Comparison of ENCODE assay signal across 10 mouse cellular contexts in genomic region chr1:35823981-35824880, GRCm38 (mm10).
A peak's percentile ranks its signal among the peaks of the same experiment; 100 is the strongest.
DNase-seq lines count a peak whose midpoint lies in the region; ATAC-seq and TF ChIP-seq lines count a peak whose summit lies in the region.
"Had no signal": no experiment of that assay in that cellular context is flagged by ENCODE, and none has a peak within 500 bp of the region (broad histone marks: within the 10 kb centered on the region; RNA-seq: fewer than 3 reads in every experiment).

No protein-coding gene starts in this region.

- H3K27me3 ChIP-seq in forebrain, embryonic 13.5 days, result no peaks in the 10 kb centered on the region
- no peaks in the 10 kb centered on the region for H3K27me3 ChIP-seq in forebrain, embryonic 11.5 days (ENCODE audit: control insufficient read depth, insufficient read depth, low read length)
- H3K27me3 ChIP-seq in liver, embryonic 11.5 days (replicated peaks; ENCODE audit: control insufficient read depth, insufficient read depth, low read length), result no peaks in the 10 kb centered on the region
- no peaks in the 10 kb centered on the region for H3K27me3 ChIP-seq in liver, embryonic 12.5 days (replicated peaks)
- H3K27me3 ChIP-seq in heart, postnatal 0 days (ENCODE audit: control insufficient read depth, insufficient read depth, low read length), result no peaks in the 10 kb centered on the region
- H3K27me3 ChIP-seq in kidney, embryonic 14.5 days (ENCODE audit: control insufficient read depth, insufficient read depth, low read length), result no peaks in the 10 kb centered on the region
- H3K27me3 ChIP-seq: limb, embryonic 15.5 days; midbrain, embryonic 12.5 days had no signal

- H3K9ac ChIP-seq in forebrain, embryonic 13.5 days, result no peak overlapping the region
- H3K9ac ChIP-seq in forebrain, embryonic 11.5 days (ENCODE audit: low read length), result no peak overlapping the region
- H3K9ac ChIP-seq in liver, embryonic 11.5 days (ENCODE audit: low read depth, low read length), result no peak overlapping the region
- no peak overlapping the region for H3K9ac ChIP-seq in liver, embryonic 12.5 days
- no peak overlapping the region for H3K9ac ChIP-seq in heart, postnatal 0 days (replicated peaks; ENCODE audit: low read depth, low read length)
- no peak overlapping the region for H3K9ac ChIP-seq in kidney, embryonic 14.5 days (ENCODE audit: low read depth, low read length)
- H3K9ac ChIP-seq: limb, embryonic 15.5 days; midbrain, embryonic 12.5 days had no signal

- no peak overlapping the region for H3K4me2 ChIP-seq in forebrain, embryonic 13.5 days
- H3K4me2 ChIP-seq in forebrain, embryonic 11.5 days (ENCODE audit: low read depth, low read length, severe bottlenecking), result no peak overlapping the region
- no peak overlapping the region for H3K4me2 ChIP-seq in liver, embryonic 11.5 days
- H3K4me2 ChIP-seq in liver, embryonic 12.5 days, result no peak overlapping the region
- peak overlapping the region; percentile 22; the same call in 1 of the 2 replicates for H3K4me2 ChIP-seq in heart, postnatal 0 days (ENCODE audit: low read depth, low read length)
- no peak overlapping the region for H3K4me2 ChIP-seq in kidney, embryonic 14.5 days (replicated peaks; ENCODE audit: low read depth, low read length)
- H3K4me2 ChIP-seq: limb, embryonic 15.5 days; midbrain, embryonic 12.5 days had no signal

- H3K27ac ChIP-seq in forebrain, embryonic 13.5 days, result no peak overlapping the region
- no peak overlapping the region for H3K27ac ChIP-seq in forebrain, embryonic 11.5 days (ENCODE audit: low read depth, low read length)
- no peak overlapping the region for H3K27ac ChIP-seq in liver, embryonic 11.5 days (ENCODE audit: low read depth, low read length)
- no peak overlapping the region for H3K27ac ChIP-seq in liver, embryonic 12.5 days
- no peak overlapping the region for H3K27ac ChIP-seq in heart, postnatal 0 days (ENCODE audit: low read depth)
- H3K27ac ChIP-seq in kidney, embryonic 14.5 days (ENCODE audit: low read depth, low read length), result no peak overlapping the region
- H3K27ac ChIP-seq: limb, embryonic 15.5 days; midbrain, embryonic 12.5 days had no signal

- 0 out of 2 replicates have a peak, but pooled peaks have one; percentile 36 for ATAC-seq in forebrain, embryonic 13.5 days
- ATAC-seq in forebrain, embryonic 11.5 days (replicated peaks; ENCODE audit: low FRiP score), result no peak
- ATAC-seq in liver, embryonic 11.5 days (replicated peaks; ENCODE audit: low FRiP score), result no peak
- no peak for ATAC-seq in liver, embryonic 12.5 days
- ATAC-seq in heart, postnatal 0 days (ENCODE audit: insufficient read depth, low read depth), result no peak
- no peak for ATAC-seq in kidney, embryonic 14.5 days (ENCODE audit: low FRiP score, low TSS enrichment)

- TF ChIP-seq EP300 in heart, postnatal 0 days (IDR thresholded peaks at IDR 0.05; ENCODE audit: low read depth), result no peak

- no peaks in the 10 kb centered on the region for H3K36me3 ChIP-seq in forebrain, embryonic 13.5 days (ENCODE audit: poor library complexity, severe bottlenecking)
- H3K36me3 ChIP-seq in forebrain, embryonic 11.5 days (ENCODE audit: control insufficient read depth, insufficient read depth, low read length), result no peaks in the 10 kb centered on the region
- no peaks in the 10 kb centered on the region for H3K36me3 ChIP-seq in liver, embryonic 11.5 days (ENCODE audit: control insufficient read depth, insufficient read depth, low read length)
- no peaks in the 10 kb centered on the region for H3K36me3 ChIP-seq in liver, embryonic 12.5 days
- no peaks in the 10 kb centered on the region for H3K36me3 ChIP-seq in heart, postnatal 0 days (replicated peaks; ENCODE audit: control insufficient read depth, insufficient read depth, low read length)
- no peaks in the 10 kb centered on the region for H3K36me3 ChIP-seq in kidney, embryonic 14.5 days (ENCODE audit: control insufficient read depth, insufficient read depth, low read length)
- H3K36me3 ChIP-seq: limb, embryonic 15.5 days; midbrain, embryonic 12.5 days had no signal

- no peak for DNase-seq in forebrain, embryonic 11.5 days (ENCODE audit: low spot score)
- DNase-seq in liver, embryonic 11.5 days (ENCODE audit: low spot score), result peak; percentile 30
- DNase-seq in brain, embryonic 14.5 days (ENCODE audit: low read depth), result peak; percentile 63
- DNase-seq in heart, postnatal 0 days (ENCODE audit: low spot score), result no peak
- DNase-seq in right cerebral cortex, postnatal 14 days, result no peak

- no peak for TF ChIP-seq CTCF in brain, embryonic 14.5 days (IDR thresholded peaks at IDR 0.05; ENCODE audit: borderline replicate concordance, extremely low read depth, insufficient read depth, insufficient read length)
- no peak for TF ChIP-seq CTCF in heart, postnatal 0 days (IDR thresholded peaks at IDR 0.05; ENCODE audit: low read depth)

- no peaks in the 10 kb centered on the region for H3K9me3 ChIP-seq in forebrain, embryonic 13.5 days (replicated peaks)
- H3K9me3 ChIP-seq in forebrain, embryonic 11.5 days (ENCODE audit: control insufficient read depth, low read length), result no peaks in the 10 kb centered on the region
- no peaks in the 10 kb centered on the region for H3K9me3 ChIP-seq in liver, embryonic 11.5 days (ENCODE audit: control insufficient read depth, low read length)
- H3K9me3 ChIP-seq in liver, embryonic 12.5 days (replicated peaks), result no peaks in the 10 kb centered on the region
- H3K9me3 ChIP-seq in heart, postnatal 0 days (replicated peaks; ENCODE audit: control insufficient read depth, low read length), result no peaks in the 10 kb centered on the region
- H3K9me3 ChIP-seq in kidney, embryonic 14.5 days (ENCODE audit: control insufficient read depth, low read length), result no peaks in the 10 kb centered on the region
- H3K9me3 ChIP-seq: limb, embryonic 15.5 days; midbrain, embryonic 12.5 days had no signal

- no peak for TF ChIP-seq POLR2A in brain, embryonic 14.5 days (IDR thresholded peaks at IDR 0.05; ENCODE audit: borderline replicate concordance, extremely low read depth, insufficient read depth, insufficient read length, poor library complexity, severe bottlenecking)

- 64% methylated on average over 24 of the region's 24 CpGs for WGBS in forebrain, embryonic 13.5 days
- WGBS in forebrain, embryonic 11.5 days, result 72% methylated on average over 23 of the region's 24 CpGs
- WGBS in liver, embryonic 11.5 days, result 55% methylated on average over 23 of the region's 24 CpGs
- WGBS in liver, embryonic 12.5 days (ENCODE audit: insufficient replicate concordance), result 52% methylated on average over 23 of the region's 24 CpGs
- WGBS in heart, postnatal 0 days, result 43% methylated on average over 24 of the region's 24 CpGs
- 48% methylated on average over 21 of the region's 24 CpGs for WGBS in kidney, embryonic 14.5 days

- peaks cover 6% of the 10 kb centered on the region; the same call in 1 of the 2 replicates for H3K4me1 ChIP-seq in forebrain, embryonic 13.5 days
- H3K4me1 ChIP-seq in forebrain, embryonic 11.5 days (replicated peaks; ENCODE audit: control insufficient read depth, insufficient read depth, low read length), result no peaks in the 10 kb centered on the region
- H3K4me1 ChIP-seq in liver, embryonic 11.5 days (replicated peaks; ENCODE audit: control insufficient read depth, insufficient read depth, low read length), result peaks cover 3% of the 10 kb centered on the region; the same call in 1 of the 2 replicates
- H3K4me1 ChIP-seq in liver, embryonic 12.5 days, result no peaks in the 10 kb centered on the region
- no peaks in the 10 kb centered on the region for H3K4me1 ChIP-seq in heart, postnatal 0 days (ENCODE audit: control insufficient read depth, insufficient read depth)
- peaks cover 4% of the 10 kb centered on the region; the same call in 1 of the 2 replicates for H3K4me1 ChIP-seq in kidney, embryonic 14.5 days (ENCODE audit: control insufficient read depth, insufficient read depth, low read length)

- no peak overlapping the region for H3K4me3 ChIP-seq in forebrain, embryonic 13.5 days
- no peak overlapping the region for H3K4me3 ChIP-seq in forebrain, embryonic 11.5 days (ENCODE audit: low read depth, low read length)
- H3K4me3 ChIP-seq in liver, embryonic 11.5 days (ENCODE audit: low read depth, low read length), result no peak overlapping the region
- no peak overlapping the region for H3K4me3 ChIP-seq in liver, embryonic 12.5 days
- H3K4me3 ChIP-seq in heart, postnatal 0 days (ENCODE audit: low read depth, low read length), result no peak overlapping the region
- H3K4me3 ChIP-seq in kidney, embryonic 14.5 days (ENCODE audit: low read length), result no peak overlapping the region
- H3K4me3 ChIP-seq: limb, embryonic 15.5 days; midbrain, embryonic 12.5 days had no signal

Comparison
In these comparisons a context has a peak if more than half of its experiments do, and no peak if none do; other contexts are left out.
1. DNase-seq: peak in liver, embryonic 11.5 days (single experiment) and brain, embryonic 14.5 days (single experiment); none in forebrain, embryonic 11.5 days (single experiment), heart, postnatal 0 days (single experiment) and right cerebral cortex, postnatal 14 days (single experiment).